In the genomic region with DNA sequence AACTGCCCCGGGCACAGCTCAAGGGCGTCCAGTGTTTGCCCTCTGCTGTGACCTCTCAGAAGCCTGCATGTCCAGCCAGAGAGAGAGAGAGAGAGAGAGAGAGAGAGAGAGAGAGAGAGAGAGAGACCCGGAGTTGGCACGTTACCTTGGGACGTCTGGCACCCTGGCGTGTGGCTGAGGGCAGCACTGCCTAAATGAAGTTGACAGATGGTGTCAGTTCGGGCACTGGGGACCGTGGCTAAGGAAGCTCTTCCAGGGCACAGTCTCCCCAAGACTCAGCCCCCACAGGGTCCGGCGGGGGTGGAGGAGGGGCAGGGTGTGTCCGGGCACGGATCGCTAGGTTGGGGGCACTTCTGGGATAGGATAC, we compare ENCODE assay signal across 9 mouse cellular contexts. TPM values are rescaled to one million over a fixed set of nuclear protein-coding genes. Genes with fewer than 3 reads are reported as not detected.
DNase-seq lines count a peak whose midpoint lies in the region; ATAC-seq and TF ChIP-seq lines count a peak whose summit lies in the region.
"Had no signal": no experiment of that assay in that cellular context is flagged by ENCODE, and none has a peak within 500 bp of the region (broad histone marks: within the 10 kb centered on the region; RNA-seq: fewer than 3 reads in every experiment).

No protein-coding gene starts in this region.

- H3K27ac ChIP-seq in heart, embryonic 11.5 days (ENCODE audit: low read depth, low read length) = no peak overlapping the region
- H3K27ac ChIP-seq in hindbrain, postnatal 0 days = no peak overlapping the region
- H3K27ac ChIP-seq in midbrain, postnatal 0 days (ENCODE audit: low read depth, low read length) = no peak overlapping the region

- H3K36me3 ChIP-seq in heart, embryonic 11.5 days (ENCODE audit: control insufficient read depth, insufficient read depth, low read length) = no peaks in the 10 kb centered on the region
- H3K36me3 ChIP-seq in hindbrain, postnatal 0 days (ENCODE audit: insufficient read depth, low read length) = no peaks in the 10 kb centered on the region
- no peaks in the 10 kb centered on the region for H3K36me3 ChIP-seq in midbrain, postnatal 0 days (ENCODE audit: insufficient read depth, low read length)

- H3K4me3 ChIP-seq in heart, embryonic 11.5 days (ENCODE audit: low read depth, low read length) = peak overlapping the region; percentile 56
- H3K4me3 ChIP-seq in hindbrain, postnatal 0 days (ENCODE audit: low read length) = peak overlapping the region; percentile 43
- peak overlapping the region; percentile 39; the same call in 1 of the 2 replicates for H3K4me3 ChIP-seq in midbrain, postnatal 0 days (ENCODE audit: low read depth, low read length)

- WGBS in heart, embryonic 11.5 days (ENCODE audit: insufficient replicate concordance) = 1% methylated on average over 13 of the region's 13 CpGs
- WGBS in hindbrain, postnatal 0 days = 0% methylated on average over 13 of the region's 13 CpGs
- 2% methylated on average over 13 of the region's 13 CpGs for WGBS in midbrain, postnatal 0 days

- ATAC-seq in heart, embryonic 11.5 days (replicated peaks; ENCODE audit: insufficient number of reproducible peaks, low FRiP score, low TSS enrichment) = no peak
- ATAC-seq in hindbrain, postnatal 0 days = peak; percentile 29; the same call in 1 of the 2 replicates
- no peak for ATAC-seq in midbrain, postnatal 0 days (ENCODE audit: low FRiP score)
- ATAC-seq in frontal cortex, adult (ENCODE audit: low TSS enrichment) = no peak
- ATAC-seq in CD4-positive, CD25-positive, alpha-beta regulatory T cell, adult 4 months = no peak

- no peaks in the 10 kb centered on the region for H3K9me3 ChIP-seq in heart, embryonic 11.5 days (replicated peaks; ENCODE audit: control insufficient read depth, low read length)
- no peaks in the 10 kb centered on the region for H3K9me3 ChIP-seq in hindbrain, postnatal 0 days (ENCODE audit: low read length)
- H3K9me3 ChIP-seq in midbrain, postnatal 0 days (ENCODE audit: low read length) = no peaks in the 10 kb centered on the region

- DNase-seq in heart, adult 9 months (ENCODE audit: low spot score in 2 of 2) = no peak
- DNase-seq in ZHBTc4 (ENCODE audit: low read depth, low spot score) = peak; percentile 39
- DNase-seq in hindbrain, postnatal 0 days (ENCODE audit: low spot score) = no peak
- DNase-seq in midbrain, postnatal 0 days (ENCODE audit: low spot score) = no peak
- DNase-seq in MN1 (ENCODE audit: low spot score) = no peak
- DNase-seq: cerebellum, postnatal 14 days had no signal

- H3K27me3 ChIP-seq in heart, embryonic 11.5 days (ENCODE audit: control insufficient read depth, insufficient read depth, low read length) = peaks cover 97% of the 10 kb centered on the region
- peaks cover 89% of the 10 kb centered on the region for H3K27me3 ChIP-seq in hindbrain, postnatal 0 days (ENCODE audit: insufficient read depth, low read length)
- H3K27me3 ChIP-seq in midbrain, postnatal 0 days (ENCODE audit: insufficient read depth, low read length) = peaks cover 93% of the 10 kb centered on the region

- no peak overlapping the region for H3K9ac ChIP-seq in heart, embryonic 11.5 days (ENCODE audit: low read depth, low read length)
- H3K9ac ChIP-seq in hindbrain, postnatal 0 days (replicated peaks; ENCODE audit: low read length) = no peak overlapping the region
- no peak overlapping the region for H3K9ac ChIP-seq in midbrain, postnatal 0 days (replicated peaks; ENCODE audit: low read length, poor library complexity, severe bottlenecking)

- no peak for TF ChIP-seq CTCF in hindbrain, postnatal 0 days (IDR thresholded peaks at IDR 0.05; ENCODE audit: low read depth)
- TF ChIP-seq CTCF in midbrain, postnatal 0 days (IDR thresholded peaks at IDR 0.05) = no peak

- peaks cover 27% of the 10 kb centered on the region for H3K4me1 ChIP-seq in heart, embryonic 11.5 days (ENCODE audit: control insufficient read depth, insufficient read depth, low read length)
- H3K4me1 ChIP-seq in hindbrain, postnatal 0 days (ENCODE audit: insufficient read depth, low read length) = 0 out of 2 replicates have a peak, but pooled peaks cover 9% of the 10 kb centered on the region
- peaks cover 13% of the 10 kb centered on the region for H3K4me1 ChIP-seq in midbrain, postnatal 0 days (ENCODE audit: insufficient read depth, low read length)

- H3K4me2 ChIP-seq in heart, embryonic 11.5 days = peak overlapping the region; percentile 94
- H3K4me2 ChIP-seq in hindbrain, postnatal 0 days (ENCODE audit: low read depth, low read length) = peak overlapping the region; percentile 64
- peak overlapping the region; percentile 84 for H3K4me2 ChIP-seq in midbrain, postnatal 0 days (ENCODE audit: low read depth, low read length, poor library complexity, severe bottlenecking)

RNA-seq across cellular contexts. Expression of a gene that starts 0.7 kb away (rescaled TPM):
- polyA plus RNA-seq in heart, embryonic 11.5 days (2014; fragmentation: Nextera tagmentation; extraction: Ambion mirVana) = 1.1 and 1.7 TPM in 2 replicates
- 6.0 and 12.8 TPM in 2 replicates for total RNA-seq in hindbrain, postnatal 0 days (2014; rRNA removed)
- polyA plus RNA-seq in hindbrain, postnatal 0 days (2015; fragmentation: Nextera tagmentation; extraction: Ambion mirVana) = 4.4 and 5.5 TPM in 2 replicates
- 7.5 and 11.0 TPM in 2 replicates for total RNA-seq in midbrain, postnatal 0 days (2014; rRNA removed)
- 4.3 and 5.1 TPM in 2 replicates for polyA plus RNA-seq in midbrain, postnatal 0 days (2015; fragmentation: Nextera tagmentation; extraction: Ambion mirVana)
- not detected for polyA plus RNA-seq in CD4-positive, CD25-positive, alpha-beta regulatory T cell, adult 4 months (2017; shearing (Covaris generic))
